Mouse (Mus musculus) hindbrain, embryonic 16.5 days (tissue): Measurements from ENCODE around the gene Exosc6. TPM values are rescaled to one million over a fixed set of nuclear protein-coding genes. Genes with fewer than 3 reads are reported as not detected.
A peak's percentile ranks its signal among the peaks of the same experiment; 100 is the strongest.
"Not testable (repeated sequence)": the region's sequence is repeated elsewhere in the genome, so short reads cannot be mapped to it uniquely, and the experiment has no call there.

Experiments used
- ATAC-seq: fragments of 200-750 bp; cut with Nextera tagmentation; 2 replicates; pipeline ENCODE4 v1.8.0; 2017; ENCODE audit warnings: moderate TSS enrichment, moderate library complexity
- H3K27ac ChIP-seq: fragments of 300-500 bp; sonication (generic); 2 replicates; pipeline ENCODE4 v1.5.1; 2014; ENCODE audit warnings: low read depth, mild to moderate bottlenecking, control low read depth, low read length, moderate library complexity
- H3K27me3 ChIP-seq: fragments of 300-500 bp; sonication (generic); replicated peaks from 2 replicates; pipeline ENCODE4 v1.6.1; 2014; ENCODE audit warnings: low read length; ENCODE audit not compliant: control insufficient read depth, insufficient read depth
- H3K36me3 ChIP-seq: fragments of 300-500 bp; sonication (generic); 2 replicates; pipeline ENCODE4 v1.6.1; 2014; ENCODE audit warnings: mild to moderate bottlenecking, low read length, moderate library complexity, mixed read lengths; ENCODE audit not compliant: control insufficient read depth, insufficient read depth
- H3K4me1 ChIP-seq: fragments of 300-500 bp; sonication (generic); 2 replicates; pipeline ENCODE4 v1.6.1; 2014; ENCODE audit warnings: low read depth, low read length; ENCODE audit not compliant: control insufficient read depth, insufficient read depth
- H3K4me2 ChIP-seq: fragments of 300-500 bp; sonication (generic); 2 replicates; pipeline ENCODE4 v1.6.1; 2014; ENCODE audit warnings: mild to moderate bottlenecking, low read length, control low read depth, moderate library complexity
- H3K4me3 ChIP-seq: fragments of 300-500 bp; sonication (generic); 2 replicates; pipeline ENCODE4 v1.5.1; 2014; ENCODE audit warnings: mild to moderate bottlenecking, low read length, control low read depth, moderate library complexity
- H3K9ac ChIP-seq: fragments of 300-500 bp; sonication (generic); 2 replicates; pipeline ENCODE4 v1.6.1; 2014; ENCODE audit warnings: low read depth, mild to moderate bottlenecking, control low read depth, low read length, moderate library complexity
- H3K9me3 ChIP-seq: fragments of 300-500 bp; sonication (generic); 2 replicates; pipeline ENCODE4 v1.6.1; 2014; ENCODE audit warnings: mild to moderate bottlenecking, low read length, moderate library complexity; ENCODE audit not compliant: control insufficient read depth
- WGBS: fragments of 180-500 bp; shearing (Covaris S2); extraction: QIAGEN DNeasy Blood & Tissue Kit; methylation state at CpG from one replicate; pipeline ENCODE4 v1.1.7; 2014; 5-methylcytosine and 5-hydroxymethylcytosine counted together
- polyA plus RNA-seq: library from polyadenylated mRNA; unstranded; fragments of >200 nt; fragmentation: Nextera tagmentation; extraction: Ambion mirVana; gene quantifications from 2 replicates; pipeline ENCODE4 v1.2.1, GENCODE M21; 2015

Gene Exosc6
- polyA plus RNA-seq: not detected in 2 replicates

DNA sequence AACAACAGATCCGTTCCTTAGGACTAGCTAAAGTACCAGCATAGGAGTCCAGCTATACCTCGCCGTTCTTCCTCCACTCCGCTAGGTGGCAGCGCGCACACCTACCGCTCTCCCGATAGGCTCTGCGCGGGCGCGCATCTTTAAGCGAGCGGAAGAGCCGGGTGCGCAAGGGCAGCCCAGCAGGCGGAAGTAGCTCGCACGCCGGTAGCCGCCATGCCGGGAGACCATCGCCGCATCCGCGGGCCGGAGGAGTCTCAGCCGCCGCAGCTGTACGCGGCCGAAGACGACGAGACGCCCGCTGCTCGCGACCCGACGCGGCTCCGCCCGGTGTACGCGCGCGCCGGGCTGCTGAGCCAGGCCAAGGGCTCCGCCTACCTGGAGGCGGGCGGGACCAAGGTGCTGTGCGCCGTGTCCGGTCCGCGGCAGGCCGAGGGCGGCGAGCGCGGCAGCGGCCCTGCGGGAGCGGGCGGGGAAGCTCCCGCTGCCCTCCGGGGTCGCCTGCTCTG is at the start of gene Exosc6:
Exosc6 (plus strand) TSS at position 182 of the 506 bp plus-strand sequence.
- peaks cover 41% of the 10 kb centered on the region for H3K36me3 ChIP-seq

DNA sequence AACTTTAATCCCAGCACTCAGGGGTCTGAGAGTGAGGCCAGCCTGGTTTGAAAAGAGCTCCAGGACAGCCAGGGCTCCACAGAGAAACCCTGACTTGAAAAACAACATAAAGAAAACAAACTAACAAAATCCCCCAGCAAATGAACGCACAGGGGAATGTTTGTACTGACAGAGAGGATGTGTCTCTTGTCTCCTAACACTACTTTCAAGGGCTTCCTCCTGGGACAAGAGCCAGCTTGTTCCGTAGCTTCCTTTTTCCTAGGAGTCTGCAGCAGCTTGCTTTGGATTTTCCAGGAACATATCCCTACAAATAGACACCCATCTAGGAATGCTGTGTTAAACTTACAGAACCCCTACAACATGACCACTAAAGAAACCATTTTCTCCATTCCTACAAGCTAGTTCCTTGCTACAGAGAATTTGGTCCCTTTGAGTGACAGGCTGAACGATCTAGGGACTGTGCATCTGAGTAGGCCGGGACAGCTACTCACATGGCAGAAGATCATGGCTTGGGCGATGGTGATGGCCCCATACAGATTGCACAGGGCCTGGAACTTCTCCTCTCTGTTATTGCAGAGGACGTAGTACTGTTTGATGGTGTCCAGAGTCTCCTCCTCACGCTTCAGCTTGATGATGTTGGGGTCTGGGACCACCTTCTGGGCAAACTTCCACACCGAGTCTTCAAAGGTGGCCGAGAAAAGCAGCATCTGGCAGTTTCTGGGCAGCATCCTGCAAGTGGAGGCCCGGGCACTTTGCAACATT is 45.7 kb upstream of the Exosc6 start:
- ATAC-seq, H3K27me3 ChIP-seq, H3K4me3 ChIP-seq, H3K4me2 ChIP-seq, H3K9me3 ChIP-seq, H3K27ac ChIP-seq, H3K4me1 ChIP-seq, H3K9ac ChIP-seq: not testable (repeated sequence)
- peaks cover 23% of the 10 kb centered on the region for H3K36me3 ChIP-seq
- 93% methylated on average over 7 of the region's 10 CpGs for WGBS

More for the DNA sequence above, at the start of gene Exosc6:
- H3K4me1 ChIP-seq: peaks cover 19% of the 10 kb centered on the region
- H3K9me3 ChIP-seq: no peaks in the 10 kb centered on the region
- H3K9ac ChIP-seq: peak within 1 kb of the TSS; percentile 70
- under 1% methylated on average over 65 of the region's 68 CpGs for WGBS
- ATAC-seq: peak; percentile 97
- peak within 1 kb of the TSS; percentile 85 for H3K4me2 ChIP-seq
- no peaks in the 10 kb centered on the region for H3K27me3 ChIP-seq
- H3K27ac ChIP-seq: peak within 1 kb of the TSS; percentile 84
- H3K4me3 ChIP-seq: peak within 1 kb of the TSS; percentile 98

- H3K4me1 ChIP-seq, H3K4me3 ChIP-seq, H3K27me3 ChIP-seq, H3K9ac ChIP-seq, H3K36me3 ChIP-seq, H3K9me3 ChIP-seq, H3K4me2 ChIP-seq, ATAC-seq, H3K27ac ChIP-seq: not testable (repeated sequence)
- 100% methylated on average over 1 of the region's 2 CpGs for WGBS
These were observed 29.5 kb upstream of the Exosc6 start for GRCm38 (mm10) chr8:111026609-111027008.

DNA sequence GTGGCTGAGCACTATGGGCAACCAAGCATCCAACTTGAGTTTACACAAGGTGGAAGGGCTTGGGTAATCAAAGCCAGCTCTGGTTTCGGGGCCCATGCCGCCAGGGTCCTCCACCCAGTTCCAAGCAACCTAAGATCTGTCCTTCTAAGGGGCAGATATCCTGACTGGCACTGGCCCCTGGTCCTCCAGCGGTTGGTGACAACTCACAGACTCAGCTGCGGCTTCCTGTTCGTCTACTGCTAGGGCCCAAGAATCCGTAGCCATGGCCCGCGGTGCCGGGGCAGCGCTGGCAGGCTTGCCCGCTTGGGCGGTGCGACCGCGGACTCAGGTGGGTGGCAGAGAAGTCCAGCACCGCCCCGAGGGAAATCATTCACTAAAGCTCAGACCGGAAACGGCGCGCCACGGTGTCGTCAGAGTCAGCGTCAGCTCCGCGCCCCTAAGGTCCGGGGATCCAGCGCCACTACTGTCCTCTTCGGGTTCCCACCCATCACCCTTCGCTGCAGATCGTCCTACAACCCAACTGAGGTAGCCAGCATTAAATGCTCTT is 28.7 kb upstream of the Exosc6 start:
- Histone ChIP-seq H3K27me3 (peaks cover 2% of the 10 kb centered on the region; the same call in 1 of the 2 replicates), H3K27ac (peak overlapping the region; percentile 80), H3K4me1 (peaks cover 6% of the 10 kb centered on the region), H3K36me3 (no peaks in the 10 kb centered on the region), H3K9me3 (no peaks in the 10 kb centered on the region), H3K4me2 (peak overlapping the region; percentile 90), H3K4me3 (peak overlapping the region; percentile 82), H3K9ac (peak overlapping the region; percentile 86)
- ATAC-seq: peak; percentile 95
- WGBS: under 1% methylated on average over 31 of the region's 31 CpGs

- H3K4me3 ChIP-seq: no peak overlapping the region
- H3K9me3 ChIP-seq: no peaks in the 10 kb centered on the region
- H3K27ac ChIP-seq: no peak overlapping the region
- H3K27me3 ChIP-seq: peaks cover 2% of the 10 kb centered on the region; the same call in 1 of the 2 replicates
- no peak overlapping the region for H3K4me2 ChIP-seq
- ATAC-seq: no peak
- H3K4me1 ChIP-seq: peaks cover 6% of the 10 kb centered on the region
- H3K9ac ChIP-seq: no peak overlapping the region
- no peaks in the 10 kb centered on the region for H3K36me3 ChIP-seq
- WGBS: 54% methylated on average over 4 of the region's 4 CpGs
These were observed 26.6 kb upstream of the Exosc6 start for GRCm38 (mm10) chr8:111029589-111029988.

- no peak overlapping the region for H3K4me3 ChIP-seq
- WGBS: 88% methylated on average over 6 of the region's 6 CpGs
- H3K9ac ChIP-seq: no peak overlapping the region
- no peaks in the 10 kb centered on the region for H3K36me3 ChIP-seq
- H3K27ac ChIP-seq: no peak overlapping the region
- H3K27me3 ChIP-seq: peaks cover 2% of the 10 kb centered on the region; the same call in 1 of the 2 replicates
- no peaks in the 10 kb centered on the region for H3K9me3 ChIP-seq
- no peak overlapping the region for H3K4me2 ChIP-seq
- no peak for ATAC-seq
- peaks cover 11% of the 10 kb centered on the region for H3K4me1 ChIP-seq
These were observed 26.1 kb upstream of the Exosc6 start for GRCm38 (mm10) chr8:111030045-111030444.

- Histone ChIP-seq H3K9ac (no peak within 1 kb of the TSS), H3K36me3 (peaks cover under 1% of the 10 kb centered on the region; the same call in 1 of the 2 replicates), H3K4me3 (no peak within 1 kb of the TSS), H3K27me3 (peaks cover 2% of the 10 kb centered on the region; the same call in 1 of the 2 replicates), H3K27ac (no peak within 1 kb of the TSS), H3K4me2 (no peak within 1 kb of the TSS), H3K4me1 (peaks cover 20% of the 10 kb centered on the region), H3K9me3 (no peaks in the 10 kb centered on the region)
- no peak for ATAC-seq
- 94% methylated on average over 19 of the region's 19 CpGs for WGBS
These were observed 24.6 kb upstream of the Exosc6 start, which contains the start of gene Ddx19b for GRCm38 (mm10) chr8:111031572-111031971. Gene Ddx19b (minus strand): TSS chr8:111031751.

DNA sequence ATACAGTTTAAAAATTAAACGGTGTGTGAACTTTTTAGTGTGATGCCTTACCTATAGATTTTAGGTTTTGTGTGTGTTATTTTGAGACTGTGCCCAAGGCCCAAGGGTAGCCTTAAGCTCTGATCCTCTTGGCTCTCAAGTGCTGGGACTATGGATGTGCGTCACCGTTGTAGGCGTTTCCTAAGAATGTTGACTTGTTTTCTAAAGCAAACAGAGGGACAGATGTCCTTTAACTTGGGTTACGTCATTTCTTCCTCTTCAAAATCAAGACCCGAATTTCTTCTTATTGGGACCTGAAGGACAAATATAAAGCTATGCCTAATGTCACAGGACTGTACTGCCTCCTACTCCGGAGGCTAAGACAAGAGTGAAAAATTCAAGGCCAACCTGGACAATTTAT is 23.2 kb upstream of the Exosc6 start, which contains the start of gene Aars:
Aars (plus strand) TSS at position 229 of the 400 bp plus-strand sequence.
- peak within 1 kb of the TSS; percentile 79 for H3K4me3 ChIP-seq
- H3K36me3 ChIP-seq: peaks cover 6% of the 10 kb centered on the region
- H3K4me1 ChIP-seq: peaks cover 17% of the 10 kb centered on the region
- peak within 1 kb of the TSS; percentile 56 for H3K4me2 ChIP-seq
- peak within 1 kb of the TSS; percentile 84 for H3K9ac ChIP-seq
- 96% methylated on average over 7 of the region's 7 CpGs for WGBS
- H3K9me3 ChIP-seq: no peaks in the 10 kb centered on the region
- H3K27me3 ChIP-seq: peaks cover 2% of the 10 kb centered on the region; the same call in 1 of the 2 replicates
- no peak for ATAC-seq
- H3K27ac ChIP-seq: peak within 1 kb of the TSS; percentile 82
